Mouse (Mus musculus) layer of hippocampus, postnatal 36 days (tissue): ENCODE data around the gene Tor1aip1. TPM values are rescaled to one million over a fixed set of nuclear protein-coding genes. Genes with fewer than 3 reads are reported as not detected.
A peak's percentile ranks its signal among the peaks of the same experiment; 100 is the strongest.
"Not testable (repeated sequence)": the region's sequence is repeated elsewhere in the genome, so short reads cannot be mapped to it uniquely, and the experiment has no call there.

Experiments
- DNase-seq, 2 experiments: peaks; one replicate each; pipeline ENCODE4 v3.0.0; 2022
- total RNA-seq, 2 experiments: library from RNA; stranded (reverse); gene quantifications; 2 replicates each; pipeline ENCODE4 v1.2.3; 2021

Gene Tor1aip1
- total RNA-seq, result 10 to 100 TPM; 33.6 to 34.8 TPM

GRCm38 (mm10) chr1:156035930-156036737 is at the start of gene Tor1aip1:
Tor1aip1 (minus strand) TSS chr1:156036480.
- DNase-seq, result peak; percentile 97 to 98

GRCm38 (mm10) chr1:156085770-156086169 is 49.5 kb upstream of the Tor1aip1 start:
- DNase-seq, result peak in 1 of 2 experiments; percentile 24

- no peak for DNase-seq
Observed at GRCm38 (mm10) chr1:156084603-156085002, 48.3 kb upstream of the Tor1aip1 start.

GRCm38 (mm10) chr1:156077655-156078054 is 41.4 kb upstream of the Tor1aip1 start:
- DNase-seq, result no peak

- no peak for DNase-seq
Observed at GRCm38 (mm10) chr1:156076474-156076873, 40.2 kb upstream of the Tor1aip1 start.

- DNase-seq, result no peak
Observed at GRCm38 (mm10) chr1:156074575-156074974, 38.3 kb upstream of the Tor1aip1 start.

- no peak for DNase-seq
Observed at GRCm38 (mm10) chr1:156073169-156073821, 37.0 kb upstream of the Tor1aip1 start.

DNA sequence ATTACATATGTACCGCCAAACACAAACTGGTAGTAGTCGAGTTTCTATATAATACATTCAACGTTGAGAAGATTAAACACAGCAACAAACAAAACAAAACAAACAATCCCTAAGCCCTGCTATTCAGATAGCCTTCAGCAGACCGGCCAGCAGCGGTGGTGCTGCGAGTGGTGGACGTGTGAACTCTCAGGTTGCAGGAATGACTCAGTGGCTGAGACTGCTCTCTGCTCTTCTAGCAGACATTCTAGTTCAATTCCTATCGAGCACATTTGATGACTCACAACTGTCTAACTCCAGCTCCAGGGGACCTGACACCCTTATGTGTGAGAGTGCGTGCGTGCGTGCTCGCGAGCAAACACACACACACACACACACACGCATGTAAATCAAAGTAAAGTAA is 33.8 kb upstream of the Tor1aip1 start:
- DNase-seq, result no peak

DNA sequence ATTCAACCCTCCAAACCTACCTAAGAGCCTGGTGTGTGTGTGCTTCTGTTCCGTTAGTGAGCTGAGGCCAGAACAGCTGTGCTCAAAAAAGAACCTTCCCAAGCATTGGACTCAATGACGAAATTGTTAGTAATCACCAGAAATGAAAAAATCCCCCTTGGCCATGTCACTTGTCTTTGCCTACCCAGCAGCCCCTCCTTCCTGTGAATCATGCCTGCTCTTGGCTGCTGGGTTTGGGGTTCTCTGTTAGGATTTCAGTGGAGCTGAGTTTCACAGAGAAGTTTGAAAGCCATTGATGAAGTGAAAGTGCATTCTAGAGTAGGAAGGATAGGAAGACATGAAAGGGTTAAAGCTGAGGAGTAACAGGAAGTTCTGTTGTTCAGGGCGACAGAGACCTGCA is 29.9 kb upstream of the Tor1aip1 start:
- no peak for DNase-seq

GRCm38 (mm10) chr1:156062193-156062592 is 25.9 kb upstream of the Tor1aip1 start:
- no peak for DNase-seq

GRCm38 (mm10) chr1:156058207-156058606 is 21.9 kb upstream of the Tor1aip1 start:
- no peak for DNase-seq

- no peak for DNase-seq
Observed at GRCm38 (mm10) chr1:156046688-156047087, 10.4 kb upstream of the Tor1aip1 start.

GRCm38 (mm10) chr1:156044211-156044611 is 7.9 kb upstream of the Tor1aip1 start:
- no peak for DNase-seq

GRCm38 (mm10) chr1:156043027-156043426 is 6.7 kb upstream of the Tor1aip1 start:
- peak in 1 of 2 experiments; percentile 29 for DNase-seq

DNA sequence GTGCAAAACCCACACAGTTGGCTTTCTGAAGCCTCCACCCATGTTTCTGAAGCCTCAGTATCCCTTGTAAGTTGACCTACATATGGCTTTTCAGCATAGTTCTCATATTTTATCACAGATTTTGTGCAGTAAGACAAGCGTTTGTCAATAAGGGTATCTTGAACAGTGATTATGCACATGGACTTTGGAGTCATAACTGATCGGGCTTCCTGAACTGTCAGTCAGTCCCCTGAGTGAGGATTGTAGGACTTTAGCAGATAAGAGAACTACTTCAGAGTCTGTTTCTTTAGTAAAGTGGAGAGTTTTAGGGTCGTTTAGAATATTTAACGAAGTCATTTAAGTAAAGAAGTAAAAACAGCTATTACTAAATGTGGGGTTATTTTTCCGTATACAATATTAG is 6.2 kb upstream of the Tor1aip1 start:
- no peak for DNase-seq

DNA sequence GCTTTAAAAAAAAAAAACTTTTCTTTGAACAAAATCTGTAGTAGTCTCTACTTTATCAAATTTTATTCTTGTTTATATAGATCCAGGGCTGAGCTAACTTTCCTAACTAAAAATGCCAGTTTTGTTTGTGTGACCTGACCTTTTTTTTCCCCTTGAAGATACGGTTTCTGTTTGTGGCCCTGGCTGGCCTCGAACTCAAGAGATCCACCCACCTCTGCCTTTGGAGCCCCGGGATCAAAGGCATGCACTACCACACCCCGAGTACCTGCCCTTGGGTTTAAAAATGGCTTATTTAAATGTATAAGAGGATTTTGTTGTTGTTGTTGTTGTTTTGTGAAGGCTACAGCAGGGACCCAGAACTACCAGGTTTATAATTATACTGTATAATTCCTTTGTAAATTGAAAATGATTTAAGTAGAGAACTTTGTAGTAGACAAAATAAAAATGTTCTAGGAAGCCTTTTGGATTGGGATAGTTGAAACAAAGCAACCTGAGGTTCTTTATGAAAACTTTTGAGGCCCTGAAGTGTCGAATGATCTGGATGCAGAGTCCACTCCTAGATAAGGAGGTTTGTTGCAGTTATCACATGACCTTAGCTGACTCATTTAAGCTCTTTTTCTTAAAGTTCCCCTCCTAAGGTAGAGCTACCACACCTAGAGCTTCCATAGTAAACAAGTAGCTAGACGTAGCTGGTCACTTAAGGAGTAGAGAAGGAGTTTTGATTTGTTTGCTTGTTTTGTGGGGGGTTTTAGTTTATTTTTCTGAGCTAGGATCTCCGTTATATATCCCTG is 5.4 kb upstream of the Tor1aip1 start:
- DNase-seq, result no peak

DNA sequence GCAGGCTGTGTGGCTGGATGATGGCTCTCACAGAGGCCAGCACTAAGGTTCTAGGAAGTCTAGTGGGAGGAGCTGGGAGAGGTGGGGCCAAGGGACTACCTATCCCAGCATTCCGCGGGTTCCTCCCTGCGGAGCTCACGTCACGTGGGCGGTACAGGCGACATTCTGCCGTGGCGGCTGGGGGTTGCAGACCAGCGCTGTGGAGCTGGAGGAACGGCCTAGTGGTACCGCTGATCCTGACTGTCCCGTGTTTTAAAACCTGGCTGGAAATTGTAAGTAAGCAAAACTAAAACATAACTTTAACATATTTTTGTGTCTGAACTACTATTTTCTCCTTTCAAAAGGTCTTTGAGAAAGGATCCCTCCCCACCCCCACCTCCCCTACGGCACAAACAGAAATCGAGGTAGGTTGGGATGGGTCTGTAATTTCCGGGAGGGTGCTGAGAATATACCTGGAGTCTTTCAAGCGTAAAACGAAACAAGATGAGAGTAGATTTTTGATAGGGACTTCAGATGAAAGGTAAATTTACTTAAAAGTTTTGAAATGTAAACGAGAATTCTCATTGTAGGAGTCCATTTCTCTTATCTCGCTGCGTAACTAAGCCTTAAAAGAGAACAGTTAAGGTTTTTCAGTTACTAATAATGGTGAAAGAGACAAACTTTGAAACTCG is 4.6 kb upstream of the Tor1aip1 start:
- peak; percentile 85 to 89 for DNase-seq

GRCm38 (mm10) chr1:156039989-156040388 is 3.7 kb upstream of the Tor1aip1 start:
- DNase-seq, result not testable (repeated sequence)

DNA sequence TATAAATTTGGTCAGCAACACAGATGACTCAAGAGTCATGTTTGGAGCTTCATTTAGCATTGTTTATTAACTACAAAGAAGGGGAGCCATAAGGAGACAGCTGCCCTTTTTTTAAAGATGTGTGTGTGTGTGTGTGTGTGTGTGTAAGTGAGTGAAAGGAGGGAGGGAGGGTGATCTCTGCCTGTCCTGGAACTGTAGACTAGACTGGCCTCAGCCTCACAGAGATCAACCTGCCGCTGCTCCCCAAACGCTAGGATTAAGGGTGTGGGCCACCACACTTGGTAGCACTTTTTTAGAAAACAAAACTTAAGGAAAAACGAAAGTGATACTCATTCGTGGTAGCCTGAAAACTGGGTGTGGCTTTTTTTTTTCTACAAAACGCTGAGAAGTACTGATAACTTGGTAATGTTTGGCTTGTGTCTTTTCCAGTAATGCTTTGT is 884 bp upstream of the Tor1aip1 start:
- no peak for DNase-seq

- DNase-seq, result no peak
Observed at GRCm38 (mm10) chr1:156035269-156035929, 881 bp downstream of the Tor1aip1 start, which contains the start of gene Tor1aip2. Tor1aip2 (plus strand) TSS chr1:156035403.

- DNase-seq, result no peak
Observed at GRCm38 (mm10) chr1:156034661-156035060, 1.6 kb downstream of the Tor1aip1 start.

GRCm38 (mm10) chr1:156033921-156034320 is 2.4 kb downstream of the Tor1aip1 start:
- DNase-seq, result no peak
